Mouse (Mus musculus) MEL (cell line): ENCODE measurements around the gene Ctdnep1. TPM values are rescaled to one million over a fixed set of nuclear protein-coding genes. Genes with fewer than 3 reads are reported as not detected.

Experiments
- DNase-seq: peaks from one replicate; pipeline ENCODE4 v3.0.0; 2011; ENCODE audit warnings: low read depth, low spot score
- H3K27ac ChIP-seq: 2 replicates; pipeline ENCODE4 v1.5.1; 2012; ENCODE audit warnings: low read depth, mild to moderate bottlenecking, control low read depth, low read length, moderate library complexity; ENCODE audit not compliant: control insufficient read depth
- H3K27me3 ChIP-seq, 2 experiments: fragments of 150-350 bp in 1 of 2; sonication (generic) in 1 of 2; 2 replicates each; pipeline ENCODE4 v1.6.1; 2012; ENCODE audit warnings: low read length in 2 of 2, mild to moderate bottlenecking in 2 of 2, improper control_type of control experiment in 1 of 2, moderate library complexity in 1 of 2; ENCODE audit not compliant: insufficient read depth in 2 of 2, control insufficient read depth in 1 of 2
- H3K36me3 ChIP-seq, 2 experiments: 2 replicates each; pipeline ENCODE4 v1.6.1; 2012 to 2014; ENCODE audit warnings: low read length in 2 of 2, improper control_type of control experiment in 1 of 2, inconsistent platforms in 1 of 2, mild to moderate bottlenecking in 1 of 2; ENCODE audit not compliant: insufficient read depth in 2 of 2, control insufficient read depth in 1 of 2
- H3K4me1 ChIP-seq, 2 experiments: fragments of 150-350 bp in 1 of 2; sonication (generic) in 1 of 2; 2 replicates each; pipeline ENCODE4 v1.6.1; 2012; ENCODE audit warnings: low read length in 2 of 2, improper control_type of control experiment in 1 of 2, mild to moderate bottlenecking in 1 of 2; ENCODE audit not compliant: insufficient read depth in 2 of 2, control insufficient read depth in 1 of 2
- H3K4me3 ChIP-seq, 2 experiments: fragments of 150-350 bp in 1 of 2; sonication (generic) in 1 of 2; 2 replicates each; pipeline ENCODE4 v1.5.1; 2012; ENCODE audit warnings: low read depth in 2 of 2, low read length in 2 of 2, mild to moderate bottlenecking in 2 of 2, moderate library complexity in 2 of 2, control low read depth in 1 of 2, improper control_type of control experiment in 1 of 2; ENCODE audit not compliant: control insufficient read depth in 1 of 2, insufficient read depth in 1 of 2
- H3K79me2 ChIP-seq: 2 replicates; pipeline ENCODE4 v1.6.1; 2012; ENCODE audit warnings: mild to moderate bottlenecking, low read length, moderate library complexity; ENCODE audit not compliant: control insufficient read depth, poor library complexity, insufficient read depth
- H3K9ac ChIP-seq: 2 replicates; pipeline ENCODE4 v1.6.1; 2012; ENCODE audit warnings: low read depth, mild to moderate bottlenecking, control low read depth, low read length, moderate library complexity; ENCODE audit not compliant: control insufficient read depth, poor library complexity, severe bottlenecking
- H3K9me3 ChIP-seq: fragments of 150-350 bp; sonication (generic); replicated peaks from 2 replicates; pipeline ENCODE4 v1.6.1; 2012; ENCODE audit warnings: mild to moderate bottlenecking, low read length, improper control_type of control experiment, moderate library complexity; ENCODE audit not compliant: insufficient read depth
- BHLHE40 ChIP-seq: IDR thresholded peaks from 2 replicates; pipeline ENCODE4 v1.6.1; 2012; ENCODE audit warnings: low read depth, mild to moderate bottlenecking, inconsistent platforms, low read length, improper control_type of control experiment, borderline replicate concordance
- CHD1 ChIP-seq: IDR thresholded peaks from 2 replicates; pipeline ENCODE4 v1.6.1; 2012; ENCODE audit warnings: low read depth, mild to moderate bottlenecking, inconsistent platforms, low read length, improper control_type of control experiment
- CHD2 ChIP-seq: IDR thresholded peaks from 2 replicates; pipeline ENCODE4 v1.6.1; 2011; ENCODE audit warnings: low read length, improper control_type of control experiment
- CTCF ChIP-seq, 3 experiments: IDR thresholded peaks in 2 of 3; conservative IDR thresholded peaks in 1 of 3; 2 replicates each; pipeline ENCODE4 v1.5.1; 2011 to 2012; ENCODE audit warnings: low read length in 3 of 3, low read depth in 2 of 3, mild to moderate bottlenecking in 2 of 3, improper control_type of control experiment in 1 of 3, inconsistent platforms in 1 of 3, mixed read lengths in 1 of 3, moderate library complexity in 1 of 3; ENCODE audit not compliant: control insufficient read depth in 1 of 3, insufficient read depth in 1 of 3, poor library complexity in 1 of 3, severe bottlenecking in 1 of 3
- E2F4 ChIP-seq: IDR thresholded peaks from 2 replicates; pipeline ENCODE4 v1.6.1; 2011; ENCODE audit warnings: low read depth, low read length, improper control_type of control experiment, borderline replicate concordance
- ELF1 ChIP-seq: IDR thresholded peaks from 2 replicates; pipeline ENCODE4 v1.6.1; 2014; ENCODE audit warnings: low read depth, mild to moderate bottlenecking, inconsistent platforms, low read length, improper control_type of control experiment, moderate library complexity
- EP300 ChIP-seq, 2 experiments: IDR thresholded peaks; 2 replicates each; pipeline ENCODE4 v1.6.1; 2011; ENCODE audit warnings: improper control_type of control experiment in 2 of 2, low read length in 2 of 2, low read depth in 1 of 2, mild to moderate bottlenecking in 1 of 2
- ETS1 ChIP-seq: IDR thresholded peaks from 2 replicates; pipeline ENCODE4 v1.6.1; 2012; ENCODE audit warnings: low read depth, mild to moderate bottlenecking, inconsistent platforms, low read length, improper control_type of control experiment, moderate library complexity
- GATA1 ChIP-seq: IDR thresholded peaks from 2 replicates; pipeline ENCODE4 v1.6.1; 2011; ENCODE audit warnings: low read depth, low read length, improper control_type of control experiment
- HCFC1 ChIP-seq: IDR thresholded peaks from 2 replicates; pipeline ENCODE4 v1.6.1; 2012; ENCODE audit warnings: low read depth, mild to moderate bottlenecking, inconsistent platforms, low read length, improper control_type of control experiment, moderate library complexity
- JUND ChIP-seq: IDR thresholded peaks from 2 replicates; pipeline ENCODE4 v1.6.1; 2011; ENCODE audit warnings: low read depth, mild to moderate bottlenecking, improper control_type of control experiment, low read length
- KAT2A ChIP-seq: conservative IDR thresholded peaks from 2 replicates; pipeline ENCODE4 v1.6.1; 2012; ENCODE audit warnings: low read depth, low read length, improper control_type of control experiment, inconsistent platforms
- MAFK ChIP-seq: IDR thresholded peaks from 2 replicates; pipeline ENCODE4 v1.6.1; 2011; ENCODE audit warnings: low read depth, mild to moderate bottlenecking, low read length, improper control_type of control experiment, borderline replicate concordance
- MAX ChIP-seq: IDR thresholded peaks from 2 replicates; pipeline ENCODE4 v1.6.1; 2011; ENCODE audit warnings: low read length, improper control_type of control experiment
- MAZ ChIP-seq: IDR thresholded peaks from 2 replicates; pipeline ENCODE4 v1.6.1; 2012; ENCODE audit warnings: low read depth, mild to moderate bottlenecking, inconsistent platforms, low read length, improper control_type of control experiment
- MEF2A ChIP-seq: IDR thresholded peaks from 2 replicates; pipeline ENCODE4 v1.6.1; 2014; ENCODE audit warnings: low read depth, mild to moderate bottlenecking, inconsistent platforms, low read length, improper control_type of control experiment; ENCODE audit not compliant: poor library complexity, insufficient replicate concordance, severe bottlenecking; ENCODE audit errors: extremely low read depth
- MXI1 ChIP-seq: IDR thresholded peaks from 2 replicates; pipeline ENCODE4 v1.6.1; 2011; ENCODE audit warnings: mild to moderate bottlenecking, low read depth, low read length, improper control_type of control experiment
- MYB ChIP-seq: IDR thresholded peaks from 2 replicates; pipeline ENCODE4 v1.6.1; 2011; ENCODE audit warnings: mild to moderate bottlenecking, low read depth, low read length, improper control_type of control experiment
- MYC ChIP-seq: IDR thresholded peaks from 2 replicates; pipeline ENCODE4 v1.6.1; 2011; ENCODE audit warnings: low read depth, mild to moderate bottlenecking, low read length, improper control_type of control experiment, moderate library complexity
- NELFE ChIP-seq: IDR thresholded peaks from 2 replicates; pipeline ENCODE4 v1.6.1; 2011; ENCODE audit warnings: low read depth, low read length, improper control_type of control experiment
- NRF1 ChIP-seq: IDR thresholded peaks from 2 replicates; pipeline ENCODE4 v1.6.1; 2014; ENCODE audit warnings: low read depth, mild to moderate bottlenecking, inconsistent platforms, low read length, improper control_type of control experiment, moderate library complexity; ENCODE audit not compliant: poor library complexity, insufficient read depth, severe bottlenecking
- POLR2A ChIP-seq, 2 experiments: IDR thresholded peaks; 2 replicates each; pipeline ENCODE4 v1.6.1; 2011 to 2012; ENCODE audit warnings: low read length in 2 of 2, mild to moderate bottlenecking in 2 of 2, control low read depth in 1 of 2, improper control_type of control experiment in 1 of 2, low read depth in 1 of 2, moderate library complexity in 1 of 2; ENCODE audit not compliant: control insufficient read depth in 1 of 2, insufficient read depth in 1 of 2, poor library complexity in 1 of 2
- POLR2AphosphoS2 ChIP-seq: IDR thresholded peaks from 2 replicates; pipeline ENCODE4 v1.6.1; 2011; ENCODE audit warnings: low read length, improper control_type of control experiment
- POLR2AphosphoS5 ChIP-seq: IDR thresholded peaks from 2 replicates; pipeline ENCODE4 v1.6.1; 2012; ENCODE audit warnings: low read depth, borderline replicate concordance, mild to moderate bottlenecking, inconsistent platforms, low read length, moderate library complexity, mixed read lengths
- RAD21 ChIP-seq: IDR thresholded peaks from 2 replicates; pipeline ENCODE4 v1.6.1; 2011; ENCODE audit warnings: mild to moderate bottlenecking, low read depth, low read length, improper control_type of control experiment
- SMC3 ChIP-seq: IDR thresholded peaks from 2 replicates; pipeline ENCODE4 v1.6.1; 2011; ENCODE audit warnings: low read depth, low read length, improper control_type of control experiment
- TAL1 ChIP-seq: IDR thresholded peaks from 2 replicates; pipeline ENCODE4 v1.6.1; 2012; ENCODE audit warnings: mild to moderate bottlenecking, inconsistent platforms, low read length, moderate library complexity, mixed read lengths
- TBP ChIP-seq: IDR thresholded peaks from 2 replicates; pipeline ENCODE4 v1.8.0; 2011; ENCODE audit warnings: low read depth, low read length, improper control_type of control experiment
- TCF12 ChIP-seq: IDR thresholded peaks from 2 replicates; pipeline ENCODE4 v1.6.1; 2014; ENCODE audit warnings: low read depth, mild to moderate bottlenecking, inconsistent platforms, low read length, improper control_type of control experiment, moderate library complexity
- UBTF ChIP-seq: IDR thresholded peaks from 2 replicates; pipeline ENCODE4 v1.6.1; 2012; ENCODE audit warnings: low read depth, mild to moderate bottlenecking, inconsistent platforms, low read length, improper control_type of control experiment, moderate library complexity, borderline replicate concordance; ENCODE audit not compliant: insufficient read depth
- USF1 ChIP-seq: IDR thresholded peaks from 2 replicates; pipeline ENCODE4 v1.6.1; 2014; ENCODE audit warnings: low read depth, mild to moderate bottlenecking, inconsistent platforms, low read length, improper control_type of control experiment, moderate library complexity
- USF2 ChIP-seq, 2 experiments: IDR thresholded peaks; 2 replicates each; pipeline ENCODE4 v1.6.1; 2011 to 2012; ENCODE audit warnings: improper control_type of control experiment in 2 of 2, low read length in 2 of 2, borderline replicate concordance in 1 of 2, inconsistent platforms in 1 of 2, low read depth in 1 of 2, mild to moderate bottlenecking in 1 of 2; ENCODE audit not compliant: insufficient read depth in 1 of 2
- ZC3H11A ChIP-seq: IDR thresholded peaks from 2 replicates; pipeline ENCODE4 v1.6.1; 2012; ENCODE audit warnings: low read depth, mild to moderate bottlenecking, inconsistent platforms, low read length, improper control_type of control experiment
- ZKSCAN1 ChIP-seq: IDR thresholded peaks from 2 replicates; pipeline ENCODE4 v1.6.1; 2012; ENCODE audit warnings: low read depth, mild to moderate bottlenecking, inconsistent platforms, low read length, improper control_type of control experiment, moderate library complexity
- ZMIZ1 ChIP-seq: IDR thresholded peaks from 2 replicates; pipeline ENCODE4 v1.6.1; 2012; ENCODE audit warnings: low read depth, mild to moderate bottlenecking, inconsistent platforms, low read length, improper control_type of control experiment, moderate library complexity
- ZNF384 ChIP-seq: IDR thresholded peaks from 2 replicates; pipeline ENCODE4 v1.6.1; 2012; ENCODE audit warnings: low read depth, mild to moderate bottlenecking, inconsistent platforms, low read length, improper control_type of control experiment
- polyA plus RNA-seq, 2 experiments: library from polyadenylated mRNA; stranded (reverse) in 1 of 2; unstranded in 1 of 2; fragments of >175 nt in 1 of 2; fragments of >200 nt in 1 of 2; gene quantifications; 2 replicates each; pipeline versions ENCODE4 v1.2.1 to v1.2.4; 2012; ENCODE audit warnings: low replicate concordance in 2 of 2, low read depth in 1 of 2; ENCODE audit not compliant: insufficient read length in 2 of 2, insufficient read depth in 1 of 2, missing spikeins in 1 of 2
- total RNA-seq: library from RNA; depleted of rRNA; stranded (reverse); fragments of 300-350 nt; gene quantifications from 2 replicates; pipeline ENCODE4 v1.2.3, GENCODE M21; 2012

Ctdnep1 gene
- total and polyA plus RNA-seq, 3 experiments, result 47.3 to 133 TPM; not detected in 1

DNA sequence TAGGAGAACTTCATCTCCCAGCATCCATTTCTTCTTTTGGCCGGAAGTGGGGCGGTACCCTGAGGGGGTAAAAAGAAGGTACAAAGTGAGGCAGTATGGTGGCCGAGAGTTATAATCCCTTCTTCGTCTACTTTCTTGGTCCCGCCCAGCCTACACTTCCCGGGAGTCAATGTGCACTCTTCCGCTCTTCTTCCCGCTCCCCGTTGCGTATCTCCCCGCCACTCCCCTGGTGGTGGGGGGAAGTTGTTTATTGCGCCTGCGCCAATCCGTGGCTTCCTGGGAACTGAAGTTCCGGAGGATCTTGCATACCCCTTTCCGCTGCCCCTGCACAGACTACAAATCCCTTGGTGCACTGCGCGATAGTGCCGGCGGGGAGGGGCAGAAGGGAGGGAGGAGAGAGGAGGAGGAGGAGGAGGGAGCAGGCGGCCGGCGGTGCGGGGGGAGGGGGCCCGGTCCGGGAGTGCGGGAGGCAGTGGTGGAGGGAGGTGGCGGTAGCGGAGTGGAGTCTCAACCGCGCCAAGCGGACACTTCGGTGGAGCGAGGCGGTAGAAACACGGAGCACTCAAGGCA, 14.5 kb downstream of the Ctdnep1 start, which contains the start of gene Phf23:
Gene Phf23, plus strand, starts transcription at position 387 of the 570 bp plus-strand sequence.
- peaks cover 32% of the 10 kb centered on the region for H3K79me2 ChIP-seq
- peak within 1 kb of the TSS; percentile 66 to 98 for H3K4me3 ChIP-seq
- H3K9ac ChIP-seq, result peak within 1 kb of the TSS; percentile 99
- peaks cover 8 to 40% of the 10 kb centered on the region in 2 experiments for H3K4me1 ChIP-seq
- H3K27ac ChIP-seq, result peak within 1 kb of the TSS; percentile 87
- H3K27me3 ChIP-seq, result no peaks in the 10 kb centered on the region
- H3K36me3 ChIP-seq, result peaks cover 8 to 44% of the 10 kb centered on the region in 2 experiments
- DNase-seq, result peak; percentile 100
- no peaks in the 10 kb centered on the region for H3K9me3 ChIP-seq
- TF ChIP-seq E2F4 (peak; percentile 97; the same call in 1 of the 2 replicates), MEF2A (0 out of 2 replicates have a peak, but pooled peaks have one; percentile 21), ETS1 (peak; percentile 25; the same call in 1 of the 2 replicates), MAFK (no peak), TAL1 (no peak), ZC3H11A (no peak), ELF1 (peak; percentile 98), HCFC1 (peak; percentile 96), TBP (peak; percentile 50; the same call in 1 of the 2 replicates), ZKSCAN1 (no peak), KAT2A (peak; percentile 95), CHD1 (no peak), CTCF (IDR thresholded peaks at IDR 0.05 in 2 of 3, conservative IDR thresholded peaks at IDR 0.05 in 1 of 3; ENCODE audit: control insufficient read depth in 1 of 3, insufficient read depth in 1 of 3, low read depth in 2 of 3, low read length in 3 of 3, poor library complexity in 1 of 3, severe bottlenecking in 1 of 3) (no peak), USF2 (IDR thresholded peaks at IDR 0.05; ENCODE audit: borderline replicate concordance in 1 of 2, insufficient read depth in 1 of 2, low read depth in 1 of 2, low read length in 2 of 2) (no peak), POLR2AphosphoS5 (peak; percentile 80; the same call in 1 of the 2 replicates), MAZ (peak; percentile 100), BHLHE40 (no peak), NELFE (peak; percentile 56; the same call in 1 of the 2 replicates), MAX (0 out of 2 replicates have a peak, but pooled peaks have one; percentile 16), EP300 (IDR thresholded peaks at IDR 0.05; ENCODE audit: low read depth in 1 of 2, low read length in 2 of 2) (no peak), JUND (no peak), RAD21 (no peak), POLR2AphosphoS2 (peak; percentile 81), CHD2 (no peak), USF1 (peak; percentile 63; the same call in 1 of the 2 replicates), TCF12 (peak; percentile 64), MYB (no peak), SMC3 (no peak), ZNF384 (no peak), ZMIZ1 (0 out of 2 replicates have a peak, but pooled peaks have one; percentile 45), MYC (peak; percentile 81), MXI1 (peak; percentile 35; the same call in 1 of the 2 replicates), POLR2A (IDR thresholded peaks at IDR 0.05; ENCODE audit: control insufficient read depth in 1 of 2, insufficient read depth in 1 of 2, low read depth in 1 of 2, low read length in 2 of 2, poor library complexity in 1 of 2) (peak; percentile 78 to 79; a peak in 3 of 4 replicates), UBTF (0 out of 2 replicates have a peak, but pooled peaks have one; percentile 79), NRF1 (peak; percentile 86), GATA1 (peak; percentile 59)
